Mouse (Mus musculus): ENCODE data around the gene Slc4a1. TPM values are rescaled to one million over a fixed set of nuclear protein-coding genes. Genes with fewer than 3 reads are reported as not detected.

Gene Slc4a1
- total RNA-seq, 2 experiments from 2014 or later = 0.56 to 1.8 TPM

- no peak for DNase-seq
Measured at GRCm38 (mm10) chr11:102350981-102351523, 15.0 kb downstream of the Slc4a1 start.

GRCm38 (mm10) chr11:102350416-102350815, 15.6 kb downstream of the Slc4a1 start:
- no peak for DNase-seq

GRCm38 (mm10) chr11:102349189-102349954, 16.6 kb downstream of the Slc4a1 start:
- DNase-seq = no peak

GRCm38 (mm10) chr11:102348771-102349170, 17.2 kb downstream of the Slc4a1 start:
- DNase-seq = no peak

GRCm38 (mm10) chr11:102348101-102348585, 17.9 kb downstream of the Slc4a1 start:
- DNase-seq = no peak

- DNase-seq = no peak
Measured at GRCm38 (mm10) chr11:102347683-102348082, 18.3 kb downstream of the Slc4a1 start.

GRCm38 (mm10) chr11:102346926-102347325, 19.1 kb downstream of the Slc4a1 start:
- no peak for DNase-seq

GRCm38 (mm10) chr11:102344458-102344857, 21.5 kb downstream of the Slc4a1 start:
- DNase-seq = no peak

GRCm38 (mm10) chr11:102342742-102343141, 23.3 kb downstream of the Slc4a1 start:
- DNase-seq = no peak

- no peak for DNase-seq
Measured at GRCm38 (mm10) chr11:102341101-102341500, 24.9 kb downstream of the Slc4a1 start.

- no peak for DNase-seq
Measured at GRCm38 (mm10) chr11:102339624-102340023, 26.4 kb downstream of the Slc4a1 start.

GRCm38 (mm10) chr11:102339195-102339594, 26.8 kb downstream of the Slc4a1 start:
- DNase-seq = peak; percentile 22 to 25

- peak; percentile 88 to 91 for DNase-seq
Measured at GRCm38 (mm10) chr11:102338561-102338960, 27.4 kb downstream of the Slc4a1 start.

- no peak for DNase-seq
Measured at GRCm38 (mm10) chr11:102337921-102338320, 28.1 kb downstream of the Slc4a1 start.

GRCm38 (mm10) chr11:102336191-102336590, 29.8 kb downstream of the Slc4a1 start:
- peak; percentile 33 to 50 for DNase-seq

GRCm38 (mm10) chr11:102334973-102335700, 30.9 kb downstream of the Slc4a1 start:
- peak; percentile 31 to 59 for DNase-seq

- no peak for DNase-seq
Measured at GRCm38 (mm10) chr11:102334010-102334409, 32.0 kb downstream of the Slc4a1 start.

GRCm38 (mm10) chr11:102333061-102333460, 32.9 kb downstream of the Slc4a1 start:
- DNase-seq = no peak

- no peak for DNase-seq
Measured at GRCm38 (mm10) chr11:102331806-102332205, 34.2 kb downstream of the Slc4a1 start.

- no peak for DNase-seq
Measured at GRCm38 (mm10) chr11:102330039-102330438, 36.0 kb downstream of the Slc4a1 start.

GRCm38 (mm10) chr11:102329518-102329917, 36.5 kb downstream of the Slc4a1 start:
- no peak for DNase-seq

- DNase-seq = no peak
Measured at GRCm38 (mm10) chr11:102327839-102328238, 38.2 kb downstream of the Slc4a1 start.

GRCm38 (mm10) chr11:102327250-102327649, 38.8 kb downstream of the Slc4a1 start:
- DNase-seq = no peak
